Mouse (Mus musculus) left cerebral cortex, postnatal 4 days (tissue): ENCODE measurements at regions not wholly inside any gene's neighbourhood (a gene's known extent, or its start where the extent isn't known, plus 50 kb on each side); places are given as distances from the start of the nearest gene placed in this dataset.

ENCODE experiments used
- DNase-seq: peaks from one replicate; pipeline ENCODE4 v3.0.0-alpha.2; 2022
- intact Hi-C: fragments of 180-260 bp; cut with DNase I; formaldehyde crosslinking; loops from one replicate; pipeline ENCODE4 v1.15.1; 2025

DNA sequence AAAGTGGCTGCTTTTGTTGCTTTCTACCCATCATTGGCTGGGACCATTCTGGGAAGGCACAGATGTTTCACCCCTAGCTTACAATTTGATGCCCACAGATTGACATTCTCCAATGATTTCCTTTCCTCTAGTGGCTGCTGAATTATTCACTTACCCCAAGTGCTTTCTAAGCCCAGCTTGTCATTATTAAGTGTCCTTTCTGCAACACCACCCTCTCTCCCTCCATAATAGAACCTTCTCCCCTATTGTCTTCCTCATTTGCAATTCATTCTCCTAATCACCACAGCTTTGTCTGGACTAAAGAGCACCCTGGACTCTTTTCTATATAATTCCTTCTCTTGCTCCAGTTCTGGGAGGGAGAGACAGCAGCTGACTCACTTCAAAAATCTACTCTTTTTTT lies 2780.0 kb upstream of the 5930422O12Rik start:
- intact Hi-C loops: no loop called here
- DNase-seq: no peak

DNA sequence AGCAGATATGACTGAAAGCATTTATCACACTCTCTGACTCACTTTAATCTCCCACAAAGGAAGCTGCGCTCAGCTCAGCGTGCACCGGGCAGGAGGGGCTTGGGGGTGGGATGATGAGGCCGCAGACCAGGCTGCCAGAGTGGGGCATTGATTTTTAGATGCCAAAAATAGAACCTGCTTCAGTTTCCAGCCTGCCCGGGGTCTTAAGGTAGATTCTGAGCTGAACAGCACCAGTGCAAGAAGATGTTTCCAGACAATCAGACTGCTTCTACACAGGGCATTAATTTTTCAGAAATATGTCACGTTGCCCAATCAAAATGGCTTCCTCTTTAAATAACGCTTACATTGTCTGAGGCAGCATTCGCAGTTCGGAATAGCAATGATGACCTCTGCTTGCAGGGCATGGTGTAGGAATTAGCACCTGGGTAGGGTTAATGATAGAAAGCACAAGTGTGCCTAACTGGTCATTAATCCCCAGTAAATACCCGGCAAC lies 2772.7 kb upstream of the 5930422O12Rik start:
- intact Hi-C loops: no loop called here
- DNase-seq: peak; percentile 6

DNA sequence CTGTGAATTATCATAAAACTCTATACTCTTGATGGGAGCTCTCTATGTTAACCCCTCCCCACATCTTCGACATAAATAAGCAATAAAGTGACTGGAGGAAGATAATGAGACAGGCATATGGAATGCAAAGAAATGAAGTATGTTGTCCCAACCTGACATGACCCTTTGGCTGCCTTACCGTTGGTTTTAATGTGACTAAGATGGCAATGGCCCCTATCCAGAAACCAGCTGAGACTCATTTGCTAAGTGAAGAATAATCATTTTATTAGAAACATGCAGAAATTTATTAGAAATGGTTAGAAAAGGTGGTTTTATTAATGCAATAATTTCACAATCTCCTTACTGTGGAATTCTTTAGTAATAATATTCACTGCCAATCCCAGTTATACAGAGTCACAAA lies 2767.2 kb upstream of the 5930422O12Rik start:
- no peak for DNase-seq
- intact Hi-C loops: no loop called here

DNA sequence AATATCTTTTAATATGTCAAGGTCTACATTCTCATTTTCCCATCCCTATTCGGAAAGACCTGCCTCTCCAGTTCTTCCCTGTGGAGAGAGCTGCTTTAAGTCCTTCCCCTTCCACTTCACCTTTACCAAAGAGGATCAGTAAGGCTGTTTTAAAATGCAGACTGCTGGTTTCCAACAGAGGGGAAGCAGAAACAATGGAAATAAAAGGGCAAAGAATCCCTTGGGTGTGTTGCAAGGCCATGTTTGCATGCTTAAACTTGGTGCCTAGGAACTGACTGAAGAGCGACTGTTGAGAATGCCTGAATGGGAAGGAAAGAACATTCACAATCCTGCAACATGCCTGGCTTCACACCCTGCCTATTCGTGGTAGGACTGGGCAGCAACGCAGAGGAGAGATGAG lies 2759.1 kb upstream of the 5930422O12Rik start:
- no peak for DNase-seq
- intact Hi-C loops: no loop called here

- intact Hi-C loops: no loop called here
- DNase-seq: no peak
These were observed 2751.1 kb upstream of the 5930422O12Rik start for GRCm38 (mm10) chr8:30677423-30677822.

DNA sequence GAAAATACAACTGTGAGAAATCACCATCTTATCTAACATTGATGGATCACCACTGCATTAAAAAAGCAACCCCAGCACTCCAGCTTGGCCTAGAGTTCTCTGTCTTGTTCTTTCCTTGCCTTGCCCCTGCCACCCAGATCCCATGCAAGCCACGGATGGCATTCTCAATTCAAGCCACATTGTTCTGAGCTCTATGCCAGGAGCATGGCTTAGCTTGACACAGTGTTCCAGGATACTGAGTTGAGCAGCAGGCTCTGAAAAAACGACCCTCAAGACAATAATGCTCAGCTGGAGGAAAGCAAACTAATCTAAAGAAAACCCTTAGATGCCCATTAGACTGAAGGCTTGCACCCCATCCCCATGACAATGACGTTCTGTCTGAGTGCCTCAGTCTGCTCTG lies 2746.3 kb upstream of the 5930422O12Rik start:
- intact Hi-C loops: no loop called here
- no peak for DNase-seq

DNA sequence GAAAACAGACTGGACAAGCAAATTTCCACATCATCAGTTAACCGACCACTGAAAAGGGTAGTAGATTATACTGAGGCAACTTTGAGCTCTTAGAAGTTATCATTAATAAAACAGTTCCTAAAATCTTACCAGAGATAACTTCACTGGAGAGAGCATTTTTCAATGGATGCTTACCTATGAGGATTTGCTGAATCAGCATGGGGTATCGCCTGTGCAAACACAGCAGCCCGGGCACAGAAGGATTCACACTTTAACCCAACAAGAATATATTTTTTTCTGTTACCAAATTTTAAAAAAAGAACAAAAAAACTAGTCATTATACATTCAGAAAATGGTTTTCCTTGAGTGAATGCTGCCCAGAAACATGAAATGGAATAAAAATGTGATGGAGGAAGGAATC lies 2742.0 kb upstream of the 5930422O12Rik start:
- intact Hi-C loops: no loop called here
- DNase-seq: no peak

DNA sequence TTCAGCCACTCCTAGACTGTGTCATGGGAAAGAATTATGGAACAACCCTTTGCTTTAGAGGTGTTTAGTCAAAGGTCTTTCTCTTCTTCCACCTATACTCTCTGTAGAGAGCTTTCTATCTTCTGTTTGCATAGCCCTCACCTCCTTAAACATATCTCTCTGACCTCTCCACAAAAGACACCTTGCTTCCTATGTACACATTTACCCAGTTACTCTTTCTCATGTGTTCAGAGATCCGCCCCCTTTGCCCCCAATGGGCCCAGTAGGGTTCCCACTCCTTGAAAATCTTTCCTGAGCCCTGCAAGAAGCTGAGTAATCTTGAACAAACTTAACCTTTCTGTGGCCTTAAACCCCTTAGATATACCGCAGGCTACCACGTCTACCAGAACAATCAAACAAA lies 2734.4 kb upstream of the 5930422O12Rik start:
- no peak for DNase-seq
- intact Hi-C loops: no loop called here

GRCm38 (mm10) chr8:30716643-30717042 lies 2711.9 kb upstream of the 5930422O12Rik start:
- intact Hi-C loops: no loop called here
- no peak for DNase-seq

GRCm38 (mm10) chr8:30730366-30730765 lies 2698.1 kb upstream of the 5930422O12Rik start:
- intact Hi-C loops: no loop called here
- no peak for DNase-seq

DNA sequence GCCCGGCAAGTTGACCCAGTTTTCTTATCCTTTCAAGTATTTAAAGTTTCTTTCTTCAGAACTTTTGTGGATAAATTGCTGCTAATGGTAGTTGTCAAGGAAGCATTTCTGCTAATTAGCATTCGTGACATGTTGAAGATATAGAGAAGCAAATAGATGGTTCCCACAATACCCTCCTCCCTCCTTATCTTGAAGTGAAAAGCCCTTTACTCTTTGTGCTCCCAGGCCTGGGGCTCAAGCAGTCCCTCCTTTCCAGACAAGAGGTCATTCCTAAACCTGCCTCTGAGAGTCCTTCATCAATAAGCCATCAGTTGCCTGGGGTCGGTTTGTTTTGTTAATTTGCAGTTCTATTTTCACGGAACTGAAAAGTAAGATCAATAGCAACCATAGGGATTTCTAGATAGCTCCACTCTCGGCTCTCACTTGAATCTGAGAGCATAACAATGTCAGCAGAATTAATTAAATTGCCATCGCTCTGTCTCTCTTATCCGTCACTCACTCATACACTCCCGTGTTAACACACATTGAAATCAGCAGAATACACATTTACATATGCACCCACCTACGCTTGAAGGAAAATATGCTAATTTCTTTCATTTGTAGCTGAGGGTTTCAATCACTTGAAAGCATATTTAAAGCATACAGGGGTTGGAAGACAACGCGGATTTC lies 2695.8 kb upstream of the 5930422O12Rik start:
- intact Hi-C loops: no loop called here
- DNase-seq: no peak

- intact Hi-C loops: no loop called here
- DNase-seq: no peak
These were observed 2695.1 kb upstream of the 5930422O12Rik start for GRCm38 (mm10) chr8:30733385-30733784.

DNA sequence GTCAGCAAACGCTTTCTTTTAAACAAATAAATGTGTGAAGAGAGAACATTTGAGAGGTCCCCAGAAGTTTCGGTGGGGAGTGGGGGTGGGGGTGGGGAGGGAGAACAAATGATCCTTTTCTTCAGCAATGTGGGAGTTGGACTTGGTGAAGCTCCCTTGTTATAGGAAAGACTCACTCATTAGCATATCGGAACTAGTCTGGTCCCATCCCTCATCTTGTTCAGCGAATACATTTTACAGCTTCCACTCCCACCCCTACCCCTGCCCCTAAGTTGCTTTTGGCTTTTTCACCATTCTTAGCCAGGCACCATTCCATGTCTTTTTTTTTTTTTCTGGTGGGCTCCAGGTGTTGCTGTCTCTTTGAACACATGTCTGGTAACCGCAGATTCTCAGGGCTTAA lies 2693.2 kb upstream of the 5930422O12Rik start:
- no peak for DNase-seq
- intact Hi-C loops: no loop called here

- intact Hi-C loops: no loop called here
- no peak for DNase-seq
These were observed 2692.8 kb upstream of the 5930422O12Rik start for GRCm38 (mm10) chr8:30735740-30736139.

GRCm38 (mm10) chr8:30746874-30747273 lies 2681.6 kb upstream of the 5930422O12Rik start:
- no peak for DNase-seq
- intact Hi-C loops: no loop called here
